Mouse (Mus musculus) bone marrow macrophage, adult 2 months (primary cell): ENCODE data around the gene Gpr4.
A peak's percentile ranks its signal among the peaks of the same experiment; 100 is the strongest.

Source experiments
- CTCF ChIP-seq: IDR thresholded peaks from 2 replicates; pipeline ENCODE4 v1.5.1; 2012; ENCODE audit warnings: low read depth, mild to moderate bottlenecking, low read length, moderate library complexity
- POLR2A ChIP-seq: IDR thresholded peaks from 2 replicates; pipeline ENCODE4 v1.6.1; 2012; ENCODE audit warnings: mild to moderate bottlenecking, low read depth, low read length, borderline replicate concordance

DNA sequence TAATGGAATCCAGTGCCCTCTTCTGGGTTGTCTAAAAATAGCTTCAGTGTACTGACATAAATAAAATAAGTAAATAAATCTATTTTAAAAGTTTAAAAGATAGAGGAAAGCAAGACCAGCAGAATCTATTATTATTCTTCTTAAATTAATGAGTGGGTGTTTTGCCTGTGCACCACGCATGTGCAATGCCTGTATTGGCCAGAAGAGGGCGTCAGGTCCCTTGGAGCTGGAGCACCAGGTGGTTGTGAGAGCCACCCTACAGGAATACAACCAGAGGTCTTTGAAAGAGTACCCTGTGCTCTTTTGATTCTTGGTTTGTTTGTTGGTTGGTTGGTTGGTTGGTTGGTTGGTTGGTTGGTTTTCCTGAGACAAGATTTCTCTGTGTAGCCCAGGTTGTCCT is 14.4 kb upstream of the Gpr4 start:
- TF ChIP-seq CTCF (peak; percentile 65), POLR2A (no peak)
